Mouse (Mus musculus) heart, embryonic 12.5 days (tissue): ENCODE measurements at regions not wholly inside any gene's neighbourhood (a gene's known extent, or its start where the extent isn't known, plus 50 kb on each side); places are given as distances from the start of the nearest gene placed in this dataset.

Experiments used
- ATAC-seq: fragments of 200-750 bp; cut with Nextera tagmentation; 2 replicates; pipeline ENCODE4 v1.8.0; 2017; ENCODE audit warnings: moderate TSS enrichment, moderate library complexity; ENCODE audit not compliant: insufficient number of reproducible peaks, low FRiP score
- H3K27ac ChIP-seq: fragments of 300-500 bp; sonication (generic); 2 replicates; pipeline ENCODE4 v1.5.1; 2016; ENCODE audit warnings: mild to moderate bottlenecking, moderate library complexity; ENCODE audit not compliant: poor library complexity, severe bottlenecking
- H3K27me3 ChIP-seq: fragments of 300-500 bp; sonication (generic); replicated peaks from 2 replicates; pipeline ENCODE4 v1.6.1; 2016; ENCODE audit warnings: mild to moderate bottlenecking, moderate library complexity
- H3K36me3 ChIP-seq: fragments of 300-500 bp; sonication (generic); 2 replicates; pipeline ENCODE4 v1.6.1; 2016; ENCODE audit warnings: mild to moderate bottlenecking, moderate library complexity
- H3K4me1 ChIP-seq: fragments of 300-500 bp; sonication (generic); replicated peaks from 2 replicates; pipeline ENCODE4 v1.6.1; 2016; ENCODE audit warnings: mild to moderate bottlenecking
- H3K4me2 ChIP-seq: fragments of 300-500 bp; sonication (generic); 2 replicates; pipeline ENCODE4 v1.6.1; 2016; ENCODE audit warnings: mild to moderate bottlenecking, moderate library complexity
- H3K4me3 ChIP-seq: fragments of 300-500 bp; sonication (generic); 2 replicates; pipeline ENCODE4 v1.5.1; 2016; ENCODE audit warnings: mild to moderate bottlenecking
- H3K9ac ChIP-seq: fragments of 300-500 bp; sonication (generic); 2 replicates; pipeline ENCODE4 v1.6.1; 2016; ENCODE audit warnings: mild to moderate bottlenecking, moderate library complexity
- H3K9me3 ChIP-seq: fragments of 300-500 bp; sonication (generic); replicated peaks from 2 replicates; pipeline ENCODE4 v1.6.1; 2016; ENCODE audit warnings: mild to moderate bottlenecking, moderate library complexity
- WGBS: fragments of 180-500 bp; shearing (Covaris S2); methylation state at CpG from one replicate; pipeline ENCODE4 v1.1.7; 2016; 5-methylcytosine and 5-hydroxymethylcytosine counted together

- WGBS, result 77% methylated on average over 1 of the region's 1 CpGs
- no peak for ATAC-seq
- no peaks in the 10 kb centered on the region; the same call in 1 of the 2 replicates for H3K27me3 ChIP-seq
- no peaks in the 10 kb centered on the region for H3K9me3 ChIP-seq
- no peak overlapping the region for H3K4me3 ChIP-seq
- H3K27ac ChIP-seq, result no peak overlapping the region
- H3K36me3 ChIP-seq, result no peaks in the 10 kb centered on the region
- H3K4me1 ChIP-seq, result no peaks in the 10 kb centered on the region
- no peak overlapping the region for H3K9ac ChIP-seq
- no peak overlapping the region for H3K4me2 ChIP-seq
Observed at GRCm38 (mm10) chrX:167115096-167115495, 94.0 kb downstream of the Tmsb4x start.

GRCm38 (mm10) chrX:167111059-167111871 is 97.8 kb downstream of the Tmsb4x start:
- 75% methylated on average over 7 of the region's 7 CpGs for WGBS
- Histone ChIP-seq H3K4me1 (no peaks in the 10 kb centered on the region), H3K36me3 (no peaks in the 10 kb centered on the region), H3K9me3 (no peaks in the 10 kb centered on the region), H3K27ac (no peak overlapping the region), H3K9ac (no peak overlapping the region), H3K4me3 (no peak overlapping the region), H3K27me3 (no peaks in the 10 kb centered on the region), H3K4me2 (no peak overlapping the region)
- ATAC-seq, result no peak

- Histone ChIP-seq H3K9ac (no peak overlapping the region), H3K4me2 (no peak overlapping the region), H3K4me1 (0 out of 2 replicates have a peak, but pooled peaks cover 5% of the 10 kb centered on the region), H3K27me3 (no peaks in the 10 kb centered on the region), H3K27ac (no peak overlapping the region), H3K9me3 (no peaks in the 10 kb centered on the region), H3K4me3 (no peak overlapping the region), H3K36me3 (no peaks in the 10 kb centered on the region)
- WGBS, result 63% methylated on average over 6 of the region's 6 CpGs
- no peak for ATAC-seq
Observed at GRCm38 (mm10) chrX:167108356-167108755, 100.8 kb downstream of the Tmsb4x start.

- H3K4me2 ChIP-seq, result no peak overlapping the region
- no peak overlapping the region for H3K27ac ChIP-seq
- H3K27me3 ChIP-seq, result no peaks in the 10 kb centered on the region
- 0 out of 2 replicates have a peak, but pooled peaks cover 5% of the 10 kb centered on the region for H3K4me1 ChIP-seq
- H3K36me3 ChIP-seq, result no peaks in the 10 kb centered on the region
- no peak for ATAC-seq
- no peak overlapping the region for H3K4me3 ChIP-seq
- H3K9me3 ChIP-seq, result no peaks in the 10 kb centered on the region
- WGBS, result 70% methylated on average over 4 of the region's 4 CpGs
- H3K9ac ChIP-seq, result no peak overlapping the region
Observed at GRCm38 (mm10) chrX:167107469-167107868, 101.6 kb downstream of the Tmsb4x start.

GRCm38 (mm10) chrX:167105931-167106417 is 103.1 kb downstream of the Tmsb4x start:
- no peak overlapping the region for H3K4me2 ChIP-seq
- H3K9ac ChIP-seq, result no peak overlapping the region
- H3K27ac ChIP-seq, result no peak overlapping the region
- no peak overlapping the region for H3K4me3 ChIP-seq
- H3K4me1 ChIP-seq, result 0 out of 2 replicates have a peak, but pooled peaks cover 5% of the 10 kb centered on the region
- no peaks in the 10 kb centered on the region for H3K9me3 ChIP-seq
- H3K27me3 ChIP-seq, result no peaks in the 10 kb centered on the region
- WGBS, result 72% methylated on average over 11 of the region's 11 CpGs
- ATAC-seq, result no peak
- no peaks in the 10 kb centered on the region for H3K36me3 ChIP-seq

- no peak for ATAC-seq
- Histone ChIP-seq H3K27ac (no peak overlapping the region), H3K4me2 (no peak overlapping the region), H3K9me3 (no peaks in the 10 kb centered on the region), H3K4me1 (0 out of 2 replicates have a peak, but pooled peaks cover 5% of the 10 kb centered on the region), H3K4me3 (no peak overlapping the region), H3K27me3 (no peaks in the 10 kb centered on the region), H3K9ac (no peak overlapping the region), H3K36me3 (no peaks in the 10 kb centered on the region)
- WGBS, result 75% methylated on average over 4 of the region's 4 CpGs
Observed at GRCm38 (mm10) chrX:167105354-167105753, 103.8 kb downstream of the Tmsb4x start.

GRCm38 (mm10) chrX:167104247-167104621 is 104.9 kb downstream of the Tmsb4x start:
- Histone ChIP-seq H3K4me1 (peaks cover 12% of the 10 kb centered on the region; the same call in 1 of the 2 replicates), H3K4me2 (no peak overlapping the region), H3K27me3 (no peaks in the 10 kb centered on the region), H3K9ac (no peak overlapping the region), H3K36me3 (no peaks in the 10 kb centered on the region), H3K9me3 (no peaks in the 10 kb centered on the region), H3K27ac (no peak overlapping the region), H3K4me3 (no peak overlapping the region)
- WGBS, result 51% methylated on average over 4 of the region's 4 CpGs
- no peak for ATAC-seq

- peak overlapping the region; percentile 38; the same call in 1 of the 2 replicates for H3K27ac ChIP-seq
- H3K27me3 ChIP-seq, result no peaks in the 10 kb centered on the region
- H3K9me3 ChIP-seq, result no peaks in the 10 kb centered on the region
- H3K4me3 ChIP-seq, result no peak overlapping the region
- no peak for ATAC-seq
- H3K36me3 ChIP-seq, result no peaks in the 10 kb centered on the region
- WGBS, result 47% methylated on average over 12 of the region's 12 CpGs
- H3K4me1 ChIP-seq, result peaks cover 13% of the 10 kb centered on the region; the same call in 1 of the 2 replicates
- no peak overlapping the region for H3K9ac ChIP-seq
- no peak overlapping the region for H3K4me2 ChIP-seq
Observed at GRCm38 (mm10) chrX:167103501-167104246, 105.4 kb downstream of the Tmsb4x start.

- peaks cover 13% of the 10 kb centered on the region; the same call in 1 of the 2 replicates for H3K4me1 ChIP-seq
- ATAC-seq, result no peak
- no peak overlapping the region for H3K27ac ChIP-seq
- no peaks in the 10 kb centered on the region for H3K27me3 ChIP-seq
- H3K9me3 ChIP-seq, result no peaks in the 10 kb centered on the region
- 64% methylated on average over 2 of the region's 2 CpGs for WGBS
- no peak overlapping the region for H3K9ac ChIP-seq
- no peak overlapping the region for H3K4me3 ChIP-seq
- no peak overlapping the region for H3K4me2 ChIP-seq
- H3K36me3 ChIP-seq, result no peaks in the 10 kb centered on the region
Observed at GRCm38 (mm10) chrX:167101929-167102328, 107.2 kb downstream of the Tmsb4x start.

GRCm38 (mm10) chrX:167099411-167099810 is 109.7 kb downstream of the Tmsb4x start:
- Histone ChIP-seq H3K27ac (peak overlapping the region; percentile 31; the same call in 1 of the 2 replicates), H3K9me3 (no peaks in the 10 kb centered on the region), H3K4me2 (no peak overlapping the region), H3K4me1 (peaks cover 13% of the 10 kb centered on the region; the same call in 1 of the 2 replicates), H3K4me3 (no peak overlapping the region), H3K27me3 (no peaks in the 10 kb centered on the region), H3K36me3 (no peaks in the 10 kb centered on the region), H3K9ac (no peak overlapping the region)
- 35% methylated on average over 6 of the region's 6 CpGs for WGBS
- no peak for ATAC-seq

GRCm38 (mm10) chrX:167098914-167099313 is 110.2 kb downstream of the Tmsb4x start:
- no peak overlapping the region for H3K27ac ChIP-seq
- H3K9me3 ChIP-seq, result no peaks in the 10 kb centered on the region
- H3K36me3 ChIP-seq, result no peaks in the 10 kb centered on the region
- peaks cover 13% of the 10 kb centered on the region; the same call in 1 of the 2 replicates for H3K4me1 ChIP-seq
- 76% methylated on average over 3 of the region's 3 CpGs for WGBS
- no peak overlapping the region for H3K4me3 ChIP-seq
- ATAC-seq, result no peak
- no peak overlapping the region for H3K4me2 ChIP-seq
- no peak overlapping the region for H3K9ac ChIP-seq
- H3K27me3 ChIP-seq, result no peaks in the 10 kb centered on the region
